Comparison of ENCODE assay signal across 17 mouse cellular contexts in genomic region chrX:22805184-22805583, GRCm38 (mm10).
"Had no signal": no experiment of that assay in that cellular context is flagged by ENCODE, and none has a peak within 500 bp of the region (broad histone marks: within the 10 kb centered on the region; RNA-seq: fewer than 3 reads in every experiment).

No protein-coding gene starts in this region.

- H3K4me3 ChIP-seq: kidney, embryonic 15.5 days; limb, embryonic 12.5 days; limb, embryonic 15.5 days; midbrain, embryonic 13.5 days had no signal

- H3K9me3 ChIP-seq: kidney, embryonic 15.5 days; limb, embryonic 12.5 days; limb, embryonic 15.5 days; midbrain, embryonic 13.5 days had no signal

- DNase-seq: kidney, postnatal 10 days; kidney, postnatal 36 days; liver, postnatal 0 days; lung, embryonic 14.5 days; thymus, adult 2 months; thymus, postnatal 14 days; thymus, postnatal 4 days had no signal

- ATAC-seq: liver, postnatal 0 days; lung, postnatal 0 days; midbrain, embryonic 13.5 days; midbrain, embryonic 16.5 days had no signal

- H3K4me2 ChIP-seq: kidney, embryonic 15.5 days; limb, embryonic 12.5 days; limb, embryonic 15.5 days; liver, embryonic 11.5 days; lung, embryonic 14.5 days; midbrain, embryonic 13.5 days had no signal

- H3K36me3 ChIP-seq: kidney, embryonic 15.5 days; limb, embryonic 12.5 days; limb, embryonic 15.5 days; midbrain, embryonic 13.5 days had no signal

- H3K4me1 ChIP-seq: kidney, embryonic 15.5 days; limb, embryonic 12.5 days; limb, embryonic 15.5 days; midbrain, embryonic 13.5 days had no signal

- H3K27ac ChIP-seq: kidney, embryonic 15.5 days; limb, embryonic 12.5 days; limb, embryonic 15.5 days; liver, embryonic 14.5 days; macrophage; midbrain, embryonic 13.5 days; stomach, postnatal 0 days had no signal

- H3K27me3 ChIP-seq: kidney, embryonic 15.5 days; limb, embryonic 12.5 days; limb, embryonic 15.5 days; midbrain, embryonic 13.5 days had no signal

- H3K9ac ChIP-seq: kidney, embryonic 15.5 days; limb, embryonic 12.5 days; limb, embryonic 15.5 days; liver, embryonic 14.5 days; liver, postnatal 0 days; lung, embryonic 14.5 days; midbrain, embryonic 13.5 days had no signal
